Mouse (Mus musculus) adrenal gland, adult (tissue): ENCODE measurements at regions not wholly inside any gene's neighbourhood (a gene's known extent, or its start where the extent isn't known, plus 50 kb on each side); places are given as distances from the start of the nearest gene placed in this dataset.

Experiments used
- DNase-seq, 2 experiments: peaks; one replicate each; pipeline ENCODE4 v3.0.0; 2022 to 2023; ENCODE audit warnings: low spot score in 1 of 2; ENCODE audit not compliant: inconsistent age in 2 of 2

DNA sequence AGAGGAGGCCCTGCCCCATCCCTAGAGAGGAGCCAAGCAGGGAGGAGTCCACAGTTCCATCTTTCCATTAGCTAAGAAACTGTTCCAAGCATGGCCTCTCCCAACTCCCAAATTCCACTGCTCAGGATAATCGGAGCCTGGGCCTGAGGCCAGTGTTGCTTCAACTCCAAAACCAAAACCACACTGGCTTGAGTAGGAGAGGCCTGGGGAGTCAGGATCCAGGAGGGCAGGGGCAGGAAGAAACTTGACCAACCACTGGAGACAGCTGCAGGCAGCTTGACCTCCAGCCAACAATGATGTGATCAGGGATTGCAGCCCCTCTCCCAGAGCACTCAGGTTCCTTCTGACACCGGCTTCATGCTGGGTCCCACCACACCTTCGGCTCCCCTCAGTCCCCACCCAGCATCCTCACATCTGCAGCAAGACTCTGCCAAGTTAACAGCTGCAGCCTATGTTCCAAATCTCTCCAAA is 99.1 kb upstream of the Zmiz1 start:
- DNase-seq: peak in 1 of 2 experiments; percentile 34

DNA sequence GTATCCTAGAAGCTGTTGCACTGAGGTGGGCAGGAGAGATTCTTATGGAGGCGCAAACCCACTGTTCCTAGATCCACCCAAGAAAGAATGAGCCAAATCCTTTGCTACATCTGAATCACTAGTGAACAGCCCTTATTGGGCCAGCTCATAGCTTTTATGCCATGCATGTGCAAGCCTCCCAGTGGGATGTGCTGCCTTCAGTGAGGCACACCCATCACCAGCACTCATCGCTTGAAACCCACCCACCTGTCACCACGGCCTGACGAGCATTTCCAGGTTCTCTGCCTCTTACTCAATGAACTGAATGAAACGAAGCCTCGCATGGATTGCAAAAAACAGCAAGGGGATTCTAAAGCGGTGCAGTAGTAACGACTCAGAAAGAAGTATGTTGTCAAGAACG is 98.3 kb upstream of the Zmiz1 start:
- no peak for DNase-seq

DNA sequence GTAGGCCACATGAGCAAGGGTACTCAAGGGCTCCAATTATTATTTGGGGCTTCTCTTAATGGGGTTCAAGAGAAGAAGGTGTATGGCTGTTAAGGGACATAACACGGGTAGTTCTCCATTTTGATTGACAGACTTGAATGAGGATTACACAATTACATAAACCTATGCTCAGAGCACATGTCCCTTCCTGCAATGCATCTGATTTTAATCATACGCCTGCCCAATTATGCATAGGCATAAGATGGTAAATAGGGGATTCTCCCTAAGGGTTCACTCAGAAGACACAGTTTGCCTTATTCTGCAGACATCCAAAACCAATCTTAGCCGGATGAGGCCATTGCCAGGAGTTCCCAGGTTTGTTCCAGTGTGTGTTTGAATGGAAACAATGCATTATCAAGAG is 97.9 kb upstream of the Zmiz1 start:
- DNase-seq: no peak

GRCm38 (mm10) chr14:25362771-25363170 is 96.2 kb upstream of the Zmiz1 start:
- no peak for DNase-seq

- DNase-seq: peak in 1 of 2 experiments; percentile 54
These were observed 93.7 kb upstream of the Zmiz1 start for GRCm38 (mm10) chr14:25365226-25365800.

- peak in 1 of 2 experiments; percentile 80 for DNase-seq
These were observed 93.0 kb upstream of the Zmiz1 start for GRCm38 (mm10) chr14:25366009-25366408.

- no peak for DNase-seq
These were observed 88.5 kb upstream of the Zmiz1 start for GRCm38 (mm10) chr14:25370306-25371020.

GRCm38 (mm10) chr14:25371021-25371400 is 88.0 kb upstream of the Zmiz1 start:
- no peak for DNase-seq

DNA sequence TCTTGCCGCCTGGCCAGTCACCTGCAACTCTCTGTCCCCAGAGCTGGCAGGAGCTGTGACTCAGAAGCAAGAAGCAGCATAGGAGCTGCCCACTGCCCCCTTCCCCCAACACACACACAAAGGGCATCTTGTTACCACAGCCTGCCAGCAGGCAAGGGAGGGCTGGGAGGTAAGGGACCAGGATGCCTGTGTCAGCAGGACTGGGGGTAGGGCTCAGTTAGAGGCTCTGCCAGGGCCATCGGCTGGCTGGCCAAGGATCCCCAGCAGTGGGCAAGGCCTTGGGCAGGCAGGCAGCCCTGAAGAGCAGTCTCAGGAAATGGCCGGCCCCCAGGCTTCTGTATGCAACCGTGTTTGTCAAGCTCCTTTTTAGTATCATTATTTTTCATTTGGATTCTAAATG is 87.3 kb upstream of the Zmiz1 start:
- peak; percentile 87 to 90 for DNase-seq

GRCm38 (mm10) chr14:25372581-25372980 is 86.4 kb upstream of the Zmiz1 start:
- DNase-seq: peak in 1 of 2 experiments; percentile 43

- DNase-seq: no peak
These were observed 85.8 kb upstream of the Zmiz1 start for GRCm38 (mm10) chr14:25373167-25373566.

GRCm38 (mm10) chr14:25375001-25375400 is 84.0 kb upstream of the Zmiz1 start:
- no peak for DNase-seq

DNA sequence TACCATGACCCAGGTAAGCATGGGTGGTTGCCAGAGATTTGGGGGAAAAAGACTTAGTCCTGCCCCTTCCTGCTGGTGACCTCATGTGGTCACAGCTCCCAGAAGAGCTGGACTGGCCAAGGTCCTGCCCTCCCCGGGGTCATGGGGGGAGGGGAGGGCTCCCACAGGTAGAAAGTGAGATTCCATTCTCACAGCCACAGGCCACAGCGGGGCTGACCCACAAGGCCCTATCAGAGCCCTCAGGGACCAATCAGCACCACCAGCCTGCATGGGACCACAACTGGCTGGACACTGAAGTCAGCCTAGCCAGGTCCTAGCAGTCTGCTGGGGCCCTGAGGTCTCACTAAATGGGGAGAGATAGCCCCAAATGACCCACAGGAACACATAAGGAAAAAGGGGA is 81.9 kb upstream of the Zmiz1 start:
- DNase-seq: peak in 1 of 2 experiments; percentile 58

- no peak for DNase-seq
These were observed 81.5 kb upstream of the Zmiz1 start for GRCm38 (mm10) chr14:25377554-25377899.

- peak; percentile 92 to 96 for DNase-seq
These were observed 80.9 kb upstream of the Zmiz1 start for GRCm38 (mm10) chr14:25377900-25378716.

DNA sequence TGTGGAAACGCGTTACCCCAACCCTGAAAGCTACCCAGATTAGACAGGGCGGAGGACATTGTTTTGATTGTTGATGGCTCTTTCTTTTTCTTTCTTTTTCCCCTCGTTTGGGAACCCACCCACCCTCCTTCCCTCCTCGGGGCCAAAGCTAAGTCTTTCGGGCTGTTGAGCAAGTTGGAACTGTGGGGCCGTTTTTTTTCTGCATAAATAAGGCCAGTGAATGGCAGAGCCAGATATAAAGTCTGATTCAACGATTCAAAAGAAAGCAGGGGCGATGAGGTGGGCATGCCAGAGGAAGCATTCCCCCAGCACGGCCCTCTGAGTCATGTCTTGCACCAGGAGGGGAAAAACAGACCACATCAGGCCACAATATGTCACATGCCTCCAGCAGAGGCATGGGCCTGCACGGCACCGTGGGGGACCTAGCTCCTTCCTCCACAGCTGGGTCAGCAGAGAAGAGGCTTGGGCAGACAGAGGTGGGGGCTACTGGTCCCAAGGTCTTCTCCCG is 80.2 kb upstream of the Zmiz1 start:
- DNase-seq: peak; percentile 65 to 75

DNA sequence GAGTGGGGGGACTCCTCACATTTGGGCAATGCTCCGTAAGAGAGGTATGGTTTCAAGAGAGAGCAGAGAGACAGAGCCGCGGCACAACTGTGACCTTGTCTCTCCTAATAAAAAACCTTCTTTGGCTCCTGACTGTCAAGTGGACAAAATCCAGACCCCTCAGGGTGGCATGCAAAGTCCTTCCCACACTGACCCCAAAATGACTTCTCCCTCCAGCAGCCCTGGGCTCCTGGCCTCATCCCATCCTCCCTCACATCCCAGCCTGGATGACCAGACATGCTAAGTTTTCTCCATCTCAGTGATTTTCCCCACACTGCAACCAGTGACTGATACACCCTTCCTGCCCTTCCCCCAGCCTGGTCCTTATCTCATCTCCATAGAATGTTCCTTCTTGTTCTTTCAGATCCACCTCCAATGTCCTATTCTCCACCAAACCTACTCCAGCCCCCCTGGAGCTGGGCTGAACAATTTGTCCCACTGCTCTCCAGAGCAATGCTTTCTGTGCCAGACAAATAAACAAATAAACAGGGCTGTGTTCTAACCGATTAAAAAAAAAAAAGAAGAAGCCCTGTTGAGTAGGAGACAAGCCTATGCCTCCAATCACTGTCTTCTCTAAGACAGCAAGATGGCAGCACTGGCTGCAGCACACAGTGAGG is 75.7 kb upstream of the Zmiz1 start:
- peak in 1 of 2 experiments; percentile 34 for DNase-seq

DNA sequence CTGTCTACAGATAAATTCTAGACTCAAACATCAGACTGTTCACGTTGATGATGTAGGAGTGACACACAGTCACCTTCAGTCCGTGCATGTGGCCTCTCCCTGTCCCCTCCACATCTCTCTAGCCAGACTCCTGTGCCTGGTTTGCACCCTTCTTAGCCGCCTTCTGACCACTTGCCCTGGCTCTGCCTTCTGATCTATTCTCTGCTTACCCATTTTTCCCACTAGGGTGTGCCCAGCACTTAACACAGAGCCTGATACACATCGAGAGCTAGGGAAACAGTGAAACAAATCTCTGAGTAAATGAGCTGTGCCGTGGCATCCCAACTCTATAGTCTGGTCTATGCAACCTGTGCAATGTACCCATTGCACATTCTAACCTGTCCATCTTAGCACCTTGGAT is 73.3 kb upstream of the Zmiz1 start:
- DNase-seq: peak in 1 of 2 experiments; percentile 57

DNA sequence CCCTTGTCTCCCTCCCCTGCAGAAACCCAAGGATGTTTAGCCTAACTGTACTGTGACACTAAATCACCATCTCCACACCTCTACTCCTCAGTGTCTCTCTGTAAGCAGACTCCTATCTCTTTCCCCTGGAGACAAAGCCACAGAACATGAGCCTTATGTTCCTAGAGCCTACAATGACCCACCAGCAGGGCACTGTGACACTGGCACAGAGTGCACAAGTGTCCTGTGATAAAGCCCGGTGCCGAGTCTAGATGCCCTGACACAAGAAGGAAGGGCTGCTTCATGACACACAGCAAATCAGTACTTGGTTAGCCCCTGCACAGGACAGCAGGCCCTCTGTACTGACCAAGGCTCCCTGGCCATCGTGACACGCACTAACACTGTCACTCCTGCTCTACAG is 71.2 kb upstream of the Zmiz1 start:
- no peak for DNase-seq

DNA sequence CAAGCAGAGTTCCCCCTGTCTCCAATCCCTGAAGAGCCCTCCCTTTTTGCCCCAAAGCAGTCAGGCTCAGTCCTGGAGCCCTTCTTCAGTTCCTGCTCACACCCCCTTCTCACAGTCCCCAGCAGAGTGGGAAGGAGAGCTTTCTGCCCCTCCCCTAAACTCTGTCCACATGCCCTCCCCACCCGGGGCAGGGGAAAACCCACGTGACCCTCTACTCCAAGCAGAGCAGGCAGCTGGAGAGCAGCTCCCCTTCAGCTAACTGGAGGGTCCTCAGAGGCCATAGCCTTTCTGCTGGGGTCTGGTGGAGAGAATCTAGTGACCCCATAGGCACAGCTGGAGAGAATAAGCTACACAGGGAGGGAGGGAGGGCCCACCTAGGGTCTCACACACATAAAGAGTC is 69.7 kb upstream of the Zmiz1 start:
- DNase-seq: no peak

- DNase-seq: no peak
These were observed 66.6 kb upstream of the Zmiz1 start for GRCm38 (mm10) chr14:25392412-25392811.
